Mouse (Mus musculus) liver, adult 2 months (tissue): Measurements from ENCODE around the gene Cacna1i.

Experiments used
- CTCF ChIP-seq: fragments of 200-500 bp; IDR thresholded peaks from 2 replicates; pipeline ENCODE4 v1.5.1; 2011; ENCODE audit warnings: low read depth, low read length, control low read depth
- POLR2A ChIP-seq: fragments of 200-500 bp; IDR thresholded peaks from 2 replicates; pipeline ENCODE4 v1.6.1; 2011; ENCODE audit warnings: low read length, control low read depth; ENCODE audit not compliant: insufficient read depth; ENCODE audit errors: extremely low read depth

DNA sequence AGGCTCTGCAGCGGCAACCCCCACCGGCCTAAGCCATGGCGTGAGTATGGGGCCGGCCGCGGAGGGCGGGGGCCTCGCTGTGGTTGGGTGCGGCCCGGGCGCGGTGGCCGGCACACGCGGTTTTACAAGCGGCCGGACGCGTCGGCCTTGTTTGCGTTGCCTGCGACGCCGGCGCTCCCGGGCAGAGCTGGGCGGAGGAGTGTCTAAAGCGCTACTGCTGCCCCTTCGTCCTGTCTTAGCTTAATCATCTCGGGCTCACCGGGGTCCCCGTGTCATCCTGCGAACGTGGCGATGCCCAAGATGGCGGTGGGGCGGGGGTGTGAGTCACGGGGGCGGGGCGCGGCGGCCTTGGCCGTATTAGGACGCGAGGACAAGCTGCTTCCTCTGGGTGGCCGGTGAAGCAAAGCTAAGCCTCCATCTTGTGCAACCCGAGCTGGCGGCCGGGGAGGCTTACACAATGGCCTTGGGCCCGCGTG, 31.4 kb upstream of the Cacna1i start:
- TF ChIP-seq CTCF (no peak), POLR2A (no peak)
